Mouse (Mus musculus) heart, postnatal 0 days (tissue): ENCODE results near the gene Celf2. TPM values are rescaled to one million over a fixed set of nuclear protein-coding genes. Genes with fewer than 3 reads are reported as not detected.

Experiments used
- ATAC-seq: fragments of 200-750 bp; cut with Nextera tagmentation; 2 replicates; pipeline ENCODE4 v1.8.0; 2017; ENCODE audit warnings: low read depth, moderate number of reproducible peaks, moderate library complexity; ENCODE audit not compliant: insufficient read depth
- DNase-seq: peaks from one replicate; pipeline ENCODE4 v3.0.0-alpha.2; 2016; ENCODE audit warnings: low spot score
- H3K27ac ChIP-seq: fragments of 300-500 bp; sonication (generic); 2 replicates; pipeline ENCODE4 v1.5.1; 2014; ENCODE audit warnings: low read depth, mild to moderate bottlenecking
- H3K27me3 ChIP-seq: fragments of 300-500 bp; sonication (generic); 2 replicates; pipeline ENCODE4 v1.6.1; 2014; ENCODE audit warnings: low read length, mixed read lengths; ENCODE audit not compliant: control insufficient read depth, insufficient read depth
- H3K36me3 ChIP-seq: fragments of 300-500 bp; sonication (generic); replicated peaks from 2 replicates; pipeline ENCODE4 v1.6.1; 2014; ENCODE audit warnings: low read length, mixed read lengths; ENCODE audit not compliant: control insufficient read depth, insufficient read depth
- H3K4me1 ChIP-seq: fragments of 300-500 bp; sonication (generic); 2 replicates; pipeline ENCODE4 v1.6.1; 2014; ENCODE audit warnings: antibody characterized with exemption; ENCODE audit not compliant: control insufficient read depth, insufficient read depth
- H3K4me2 ChIP-seq: fragments of 300-500 bp; sonication (generic); 2 replicates; pipeline ENCODE4 v1.6.1; 2014; ENCODE audit warnings: low read depth, mild to moderate bottlenecking, low read length, moderate library complexity
- H3K4me3 ChIP-seq: fragments of 300-500 bp; sonication (generic); 2 replicates; pipeline ENCODE4 v1.5.1; 2014; ENCODE audit warnings: low read depth, low read length
- H3K9ac ChIP-seq: fragments of 300-500 bp; sonication (generic); replicated peaks from 2 replicates; pipeline ENCODE4 v1.6.1; 2014; ENCODE audit warnings: low read depth, low read length, mixed read lengths
- H3K9me3 ChIP-seq: fragments of 300-500 bp; sonication (generic); replicated peaks from 2 replicates; pipeline ENCODE4 v1.6.1; 2016; ENCODE audit warnings: low read length; ENCODE audit not compliant: control insufficient read depth
- CTCF ChIP-seq: IDR thresholded peaks from 2 replicates; pipeline ENCODE4 v1.5.1; 2016; ENCODE audit warnings: antibody characterized with exemption, control low read depth, low read depth
- EP300 ChIP-seq: IDR thresholded peaks from 2 replicates; pipeline ENCODE4 v1.6.1; 2016; ENCODE audit warnings: antibody characterized with exemption, low read depth
- WGBS: fragments of 180-500 bp; shearing (Covaris S2); extraction: QIAGEN DNeasy Blood & Tissue Kit; methylation state at CpG from one replicate; pipeline ENCODE4 v1.1.7; 2014; 5-methylcytosine and 5-hydroxymethylcytosine counted together
- polyA plus RNA-seq: library from polyadenylated mRNA; unstranded; fragments of >200 nt; fragmentation: Nextera tagmentation; extraction: Ambion mirVana; gene quantifications from 2 replicates; pipeline ENCODE4 v1.2.1, GENCODE M21; 2015
- total RNA-seq: library from RNA; depleted of rRNA; stranded (reverse); fragments of >200 nt; gene quantifications from 2 replicates; pipeline ENCODE4 v1.2.3, GENCODE M21; 2014; ENCODE audit warnings: low replicate concordance

Gene Celf2
- total and polyA plus RNA-seq, 2 experiments from 2014 or later = 47.6 to 64.9 TPM

- Histone ChIP-seq H3K27me3 (no peaks in the 10 kb centered on the region), H3K4me3 (no peak overlapping the region), H3K4me2 (no peak overlapping the region), H3K27ac (no peak overlapping the region), H3K9ac (no peak overlapping the region), H3K4me1 (no peaks in the 10 kb centered on the region), H3K9me3 (no peaks in the 10 kb centered on the region), H3K36me3 (peaks cover 14% of the 10 kb centered on the region)
- no peak for DNase-seq
- TF ChIP-seq EP300 (no peak), CTCF (no peak)
- 92% methylated on average over 4 of the region's 4 CpGs for WGBS
- ATAC-seq = no peak
These were observed 907.2 kb downstream of the Celf2 start for GRCm38 (mm10) chr2:6602163-6602562.

- H3K9ac ChIP-seq = no peak overlapping the region
- no peak overlapping the region for H3K27ac ChIP-seq
- H3K4me3 ChIP-seq = no peak overlapping the region
- ATAC-seq (no peak), DNase-seq (no peak)
- H3K4me1 ChIP-seq = no peaks in the 10 kb centered on the region
- WGBS = 84% methylated on average over 1 of the region's 1 CpGs
- TF ChIP-seq EP300 = no peak
- TF ChIP-seq CTCF = no peak
- peaks cover 14% of the 10 kb centered on the region for H3K36me3 ChIP-seq
- no peaks in the 10 kb centered on the region for H3K27me3 ChIP-seq
- H3K4me2 ChIP-seq = no peak overlapping the region
- H3K9me3 ChIP-seq = no peaks in the 10 kb centered on the region
These were observed 910.5 kb downstream of the Celf2 start for GRCm38 (mm10) chr2:6598879-6599167.

- Histone ChIP-seq H3K36me3 (peaks cover 14% of the 10 kb centered on the region), H3K4me1 (no peaks in the 10 kb centered on the region), H3K4me3 (no peak overlapping the region), H3K9ac (no peak overlapping the region), H3K27ac (no peak overlapping the region), H3K9me3 (no peaks in the 10 kb centered on the region), H3K4me2 (no peak overlapping the region), H3K27me3 (no peaks in the 10 kb centered on the region)
- DNase-seq = no peak
- WGBS = 79% methylated on average over 8 of the region's 8 CpGs
- TF ChIP-seq EP300 (no peak), CTCF (no peak)
- ATAC-seq = no peak
These were observed 911.1 kb downstream of the Celf2 start for GRCm38 (mm10) chr2:6598124-6598878.

- no peak overlapping the region for H3K9ac ChIP-seq
- no peaks in the 10 kb centered on the region for H3K27me3 ChIP-seq
- no peak for TF ChIP-seq CTCF
- no peak for TF ChIP-seq EP300
- WGBS = 54% methylated on average over 1 of the region's 1 CpGs
- no peak overlapping the region for H3K4me3 ChIP-seq
- H3K27ac ChIP-seq = no peak overlapping the region
- ATAC-seq (no peak), DNase-seq (no peak)
- peaks cover 10% of the 10 kb centered on the region; the same call in 1 of the 2 replicates for H3K36me3 ChIP-seq
- H3K9me3 ChIP-seq = no peaks in the 10 kb centered on the region
- no peaks in the 10 kb centered on the region for H3K4me1 ChIP-seq
- no peak overlapping the region for H3K4me2 ChIP-seq
These were observed 914.6 kb downstream of the Celf2 start for GRCm38 (mm10) chr2:6594736-6595135.

GRCm38 (mm10) chr2:6594160-6594559 is 915.2 kb downstream of the Celf2 start:
- Histone ChIP-seq H3K36me3 (0 out of 2 replicates have a peak, but pooled peaks cover 7% of the 10 kb centered on the region), H3K4me2 (no peak overlapping the region), H3K27ac (no peak overlapping the region)

GRCm38 (mm10) chr2:6593739-6594138 is 915.6 kb downstream of the Celf2 start:
- Histone ChIP-seq H3K27me3 (no peaks in the 10 kb centered on the region), H3K9ac (no peak overlapping the region), H3K9me3 (no peaks in the 10 kb centered on the region), H3K27ac (no peak overlapping the region), H3K4me3 (no peak overlapping the region), H3K4me2 (no peak overlapping the region), H3K4me1 (no peaks in the 10 kb centered on the region), H3K36me3 (0 out of 2 replicates have a peak, but pooled peaks cover 5% of the 10 kb centered on the region)
- TF ChIP-seq EP300 = no peak
- no peak for ATAC-seq
- DNase-seq = no peak
- 70% methylated on average over 14 of the region's 14 CpGs for WGBS

More at GRCm38 (mm10) chr2:6594160-6594559, 915.2 kb downstream of the Celf2 start:
- DNase-seq = no peak
- 88% methylated on average over 3 of the region's 3 CpGs for WGBS
- Histone ChIP-seq H3K9ac (no peak overlapping the region), H3K4me3 (no peak overlapping the region), H3K9me3 (no peaks in the 10 kb centered on the region), H3K4me1 (no peaks in the 10 kb centered on the region), H3K27me3 (no peaks in the 10 kb centered on the region)
- no peak for ATAC-seq
- TF ChIP-seq CTCF = no peak
- TF ChIP-seq EP300 = no peak
